Mouse (Mus musculus) liver, embryonic 14.5 days (tissue): ENCODE measurements around the gene Bcl11b. TPM values are rescaled to one million over a fixed set of nuclear protein-coding genes. Genes with fewer than 3 reads are reported as not detected.

Experiments
- ATAC-seq: fragments of 200-750 bp; cut with Nextera tagmentation; 2 replicates; pipeline ENCODE4 v1.8.0; 2017; ENCODE audit warnings: moderate number of reproducible peaks, mild to moderate bottlenecking, moderate library complexity; ENCODE audit not compliant: insufficient read depth
- DNase-seq, 3 experiments: peaks; one replicate each; pipeline ENCODE4 v3.0.0-alpha.2; 2012 to 2013; ENCODE audit warnings: low read depth in 3 of 3, low spot score in 3 of 3
- H3K27ac ChIP-seq: fragments of 300-500 bp; sonication (generic); 2 replicates; pipeline ENCODE4 v1.5.1; 2014; ENCODE audit warnings: moderate library complexity, mild to moderate bottlenecking, control low read depth, inconsistent platforms
- H3K27me3 ChIP-seq: fragments of 300-500 bp; sonication (generic); 2 replicates; pipeline ENCODE4 v1.6.1; 2014; ENCODE audit warnings: mild to moderate bottlenecking, low read length, moderate library complexity; ENCODE audit not compliant: control insufficient read depth, insufficient read depth
- H3K36me3 ChIP-seq: fragments of 300-500 bp; sonication (generic); replicated peaks from 2 replicates; pipeline ENCODE4 v1.6.1; 2014; ENCODE audit warnings: low read depth; ENCODE audit not compliant: control insufficient read depth, insufficient read depth
- H3K4me1 ChIP-seq, 2 experiments: fragments of 200-500 bp in 1 of 2; fragments of 300-500 bp in 1 of 2; sonication (generic) in 1 of 2; replicated peaks; 2 replicates each; pipeline ENCODE4 v1.6.1; 2012 to 2014; ENCODE audit warnings: antibody characterized with exemption in 1 of 2, inconsistent platforms in 1 of 2, low read length in 1 of 2; ENCODE audit not compliant: control insufficient read depth in 2 of 2, insufficient read depth in 2 of 2
- H3K4me2 ChIP-seq: fragments of 300-500 bp; sonication (generic); 2 replicates; pipeline ENCODE4 v1.6.1; 2014; ENCODE audit warnings: low read depth, mild to moderate bottlenecking, control low read depth, moderate library complexity
- H3K4me3 ChIP-seq, 2 experiments: fragments of 200-500 bp in 1 of 2; fragments of 300-500 bp in 1 of 2; sonication (generic) in 1 of 2; 2 replicates each; pipeline ENCODE4 v1.5.1; 2012 to 2014; ENCODE audit warnings: low read depth in 2 of 2, low read length in 2 of 2, mild to moderate bottlenecking in 2 of 2, control low read depth in 1 of 2, inconsistent platforms in 1 of 2, moderate library complexity in 1 of 2; ENCODE audit not compliant: insufficient read depth in 1 of 2
- H3K9ac ChIP-seq: fragments of 300-500 bp; sonication (generic); replicated peaks from 2 replicates; pipeline ENCODE4 v1.6.1; 2014; ENCODE audit warnings: mild to moderate bottlenecking, control low read depth, moderate library complexity
- H3K9me3 ChIP-seq: fragments of 300-500 bp; sonication (generic); 2 replicates; pipeline ENCODE4 v1.6.1; 2016; ENCODE audit warnings: low read length, mixed read lengths; ENCODE audit not compliant: control insufficient read depth
- CTCF ChIP-seq: IDR thresholded peaks from 2 replicates; pipeline ENCODE4 v1.5.1; 2016; ENCODE audit warnings: antibody characterized with exemption, low read depth, control low read depth
- EP300 ChIP-seq: IDR thresholded peaks from 2 replicates; pipeline ENCODE4 v1.6.1; 2016; ENCODE audit warnings: antibody characterized with exemption, low read depth
- WGBS: fragments of 180-500 bp; shearing (Covaris S2); extraction: QIAGEN DNeasy Blood & Tissue Kit; methylation state at CpG from one replicate; pipeline ENCODE4 v1.1.7; 2014; ENCODE audit not compliant: insufficient replicate concordance; 5-methylcytosine and 5-hydroxymethylcytosine counted together
- polyA plus RNA-seq, 2 experiments: library from polyadenylated mRNA; depleted of rRNA in 1 of 2; stranded (reverse) in 1 of 2; unstranded in 1 of 2; fragments of >200 nt; fragmentation: Nextera tagmentation in 1 of 2; extraction: Ambion mirVana in 1 of 2; gene quantifications; 2 replicates each; pipeline versions ENCODE4 v1.2.1 to v1.2.3; 2012 to 2014

Gene Bcl11b
- polyA plus RNA-seq, 2 experiments = 0.02 TPM; not detected in 1

DNA sequence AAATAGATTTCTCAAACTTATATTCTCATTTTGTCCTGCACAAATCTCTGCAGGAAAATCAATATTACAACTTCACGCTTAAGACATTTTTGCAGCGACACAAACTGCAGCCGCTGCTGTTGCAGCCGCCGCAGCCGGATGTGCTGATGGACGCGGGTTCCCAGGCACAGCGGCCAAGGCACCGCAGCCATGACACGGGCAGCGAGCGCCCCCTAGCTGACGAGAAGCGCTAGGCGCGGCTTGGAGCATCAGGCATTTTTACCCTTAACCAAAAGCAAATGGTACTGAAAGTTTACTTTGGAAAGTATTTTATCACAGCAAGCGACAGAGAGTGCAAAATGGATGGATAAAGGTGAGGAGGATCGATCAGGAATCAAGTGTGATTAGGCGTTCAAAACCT lies 4.7 kb downstream of the Bcl11b start:
- TF ChIP-seq CTCF (peak; percentile 91), EP300 (no peak)
- DNase-seq (no peak), ATAC-seq (no peak)
- Histone ChIP-seq H3K4me3 (no peak overlapping the region), H3K9me3 (no peaks in the 10 kb centered on the region), H3K4me2 (no peak overlapping the region), H3K9ac (no peak overlapping the region), H3K4me1 (no peaks in the 10 kb centered on the region), H3K27ac (no peak overlapping the region), H3K27me3 (peaks cover 49% of the 10 kb centered on the region), H3K36me3 (no peaks in the 10 kb centered on the region)
- WGBS = 2% methylated on average over 20 of the region's 20 CpGs

DNA sequence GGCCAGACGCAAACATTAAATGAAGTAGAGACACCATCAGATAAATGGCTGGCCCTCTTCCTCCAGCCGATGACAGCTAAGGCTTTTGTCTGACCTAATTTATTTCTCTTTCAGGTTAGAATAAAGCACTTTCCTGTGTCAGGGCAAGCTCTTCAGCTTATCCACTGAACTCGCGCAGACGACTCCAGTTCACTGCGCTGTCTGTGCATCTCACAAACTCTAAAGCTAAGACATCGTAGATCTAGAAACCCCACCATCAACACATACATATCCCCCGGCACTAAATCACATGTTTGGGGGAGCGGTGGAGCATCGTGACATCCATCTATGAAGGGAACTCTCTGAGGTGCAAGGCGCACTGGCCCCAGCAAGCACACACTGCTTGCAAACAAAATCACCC lies 5.5 kb downstream of the Bcl11b start:
- ATAC-seq (no peak), DNase-seq (no peak)
- 65% methylated on average over 11 of the region's 11 CpGs for WGBS
- no peak overlapping the region for H3K4me2 ChIP-seq
- no peak overlapping the region for H3K4me3 ChIP-seq
- TF ChIP-seq EP300 (no peak), CTCF (no peak)
- H3K9ac ChIP-seq = no peak overlapping the region
- H3K27me3 ChIP-seq = peaks cover 40% of the 10 kb centered on the region
- H3K27ac ChIP-seq = no peak overlapping the region
- H3K4me1 ChIP-seq = no peaks in the 10 kb centered on the region
- H3K9me3 ChIP-seq = no peaks in the 10 kb centered on the region
- no peaks in the 10 kb centered on the region for H3K36me3 ChIP-seq

DNA sequence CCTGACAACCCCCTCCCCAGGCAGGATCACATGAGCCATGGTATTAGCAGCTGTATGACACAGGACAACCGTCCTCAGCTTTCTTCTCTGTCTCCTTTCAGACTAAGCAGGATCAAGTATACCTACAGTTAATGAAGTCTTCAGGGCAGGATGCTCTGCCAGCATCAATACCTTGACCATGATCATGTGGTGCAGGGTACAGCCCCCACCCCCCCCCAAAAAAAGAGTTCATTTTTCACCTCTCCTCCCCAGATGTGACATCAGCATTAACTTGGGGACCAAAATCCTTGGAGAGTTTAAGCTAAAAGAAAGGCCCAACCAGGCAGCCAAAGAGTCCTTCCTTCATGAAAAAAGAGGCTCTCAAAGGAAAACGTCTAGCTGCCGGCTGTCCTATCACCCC lies 6.2 kb downstream of the Bcl11b start:
- Histone ChIP-seq H3K4me2 (no peak overlapping the region), H3K9ac (no peak overlapping the region), H3K36me3 (no peaks in the 10 kb centered on the region), H3K27me3 (peaks cover 34% of the 10 kb centered on the region), H3K4me3 (no peak overlapping the region), H3K9me3 (no peaks in the 10 kb centered on the region), H3K27ac (no peak overlapping the region), H3K4me1 (no peaks in the 10 kb centered on the region)
- 30% methylated on average over 3 of the region's 3 CpGs for WGBS
- ATAC-seq (no peak), DNase-seq (no peak)
- no peak for TF ChIP-seq CTCF
- no peak for TF ChIP-seq EP300

DNA sequence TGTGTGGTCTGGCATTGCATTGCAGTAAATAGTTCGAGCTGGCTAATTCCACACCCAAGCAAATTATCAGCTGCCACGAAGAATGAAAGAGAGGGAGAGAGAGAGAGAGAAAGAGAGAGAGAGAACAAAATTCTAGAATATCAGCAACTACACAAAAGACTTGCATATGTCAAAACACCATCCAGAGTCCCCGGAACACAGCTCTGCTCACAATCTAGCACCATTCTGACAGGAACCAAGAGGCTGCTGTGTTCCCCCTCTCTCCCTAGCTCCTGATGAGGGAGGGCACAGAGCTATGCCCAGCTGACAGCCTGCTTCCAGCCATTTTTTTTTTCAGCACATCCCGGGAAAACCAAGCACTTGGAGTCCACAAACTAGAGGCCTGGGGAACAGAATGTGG lies 6.6 kb downstream of the Bcl11b start:
- no peaks in the 10 kb centered on the region for H3K4me1 ChIP-seq
- H3K27me3 ChIP-seq = peaks cover 29% of the 10 kb centered on the region
- no peaks in the 10 kb centered on the region for H3K36me3 ChIP-seq
- DNase-seq (no peak), ATAC-seq (no peak)
- no peak overlapping the region for H3K27ac ChIP-seq
- 37% methylated on average over 4 of the region's 4 CpGs for WGBS
- no peak overlapping the region for H3K9ac ChIP-seq
- no peaks in the 10 kb centered on the region for H3K9me3 ChIP-seq
- no peak overlapping the region for H3K4me3 ChIP-seq
- TF ChIP-seq EP300 = no peak
- no peak for TF ChIP-seq CTCF
- no peak overlapping the region for H3K4me2 ChIP-seq

DNA sequence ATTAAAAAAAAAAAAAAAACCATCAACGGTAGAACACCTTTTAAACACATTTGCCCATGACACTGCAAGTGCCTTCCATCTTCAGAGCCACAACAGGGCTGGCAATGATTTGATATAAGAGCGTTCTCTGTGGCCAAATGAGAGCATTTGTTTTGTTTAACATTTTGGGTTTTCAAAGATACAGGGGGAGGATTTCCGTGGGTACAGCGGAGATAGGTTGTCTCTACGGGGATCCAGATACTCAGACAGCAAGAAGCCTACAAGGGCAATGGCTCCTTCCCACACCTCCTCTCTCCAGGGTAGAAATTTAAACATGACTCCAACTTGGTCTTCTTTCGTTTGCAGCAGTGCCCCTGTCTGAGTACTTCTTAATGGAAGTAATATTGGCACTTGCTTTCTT lies 7.2 kb downstream of the Bcl11b start:
- WGBS = 57% methylated on average over 6 of the region's 6 CpGs
- DNase-seq = no peak
- TF ChIP-seq CTCF = no peak
- no peak for TF ChIP-seq EP300
- Histone ChIP-seq H3K27ac (no peak overlapping the region), H3K9me3 (no peaks in the 10 kb centered on the region), H3K4me2 (no peak overlapping the region), H3K4me3 (no peak overlapping the region), H3K9ac (no peak overlapping the region), H3K4me1 (no peaks in the 10 kb centered on the region), H3K27me3 (peaks cover 24% of the 10 kb centered on the region), H3K36me3 (no peaks in the 10 kb centered on the region)
- no peak for ATAC-seq

DNA sequence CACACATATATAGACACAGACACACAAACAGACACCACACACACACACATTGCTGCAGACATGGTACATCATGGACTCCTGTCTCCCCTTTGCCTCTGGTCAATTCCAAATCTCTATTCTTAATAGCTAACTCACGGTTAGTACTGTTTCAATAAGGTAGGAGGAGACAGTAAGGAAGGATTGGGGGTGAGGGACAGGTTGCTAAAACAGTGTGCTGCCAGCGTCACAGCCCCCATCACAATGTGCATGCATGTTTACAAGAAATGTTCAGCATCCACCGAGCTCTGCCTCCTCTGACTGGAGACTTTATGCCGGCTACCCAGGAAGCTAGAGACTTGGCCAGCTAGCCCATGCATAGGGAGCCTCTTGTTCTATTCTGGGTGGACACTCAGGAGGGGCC lies 9.0 kb downstream of the Bcl11b start:
- Histone ChIP-seq H3K36me3 (no peaks in the 10 kb centered on the region), H3K9ac (no peak overlapping the region), H3K27me3 (peaks cover 8% of the 10 kb centered on the region), H3K9me3 (no peaks in the 10 kb centered on the region), H3K4me2 (no peak overlapping the region), H3K27ac (no peak overlapping the region), H3K4me3 (no peak overlapping the region), H3K4me1 (no peaks in the 10 kb centered on the region)
- ATAC-seq (no peak), DNase-seq (no peak)
- WGBS = 47% methylated on average over 4 of the region's 4 CpGs
- TF ChIP-seq EP300 (no peak), CTCF (no peak)
